Mouse (Mus musculus) ES-Bruce4 (cell line): Measurements from ENCODE around the gene Zfp809.

Source experiments
- CTCF ChIP-seq: IDR thresholded peaks from one replicate; pipeline ENCODE4 v1.8.1; 2011; ENCODE audit warnings: low read depth, low read length
- POLR2A ChIP-seq: IDR thresholded peaks from one replicate; pipeline ENCODE4 v1.8.1; 2011; ENCODE audit warnings: low read length; ENCODE audit not compliant: insufficient read depth

- TF ChIP-seq CTCF (no peak), POLR2A (no peak)
These were observed 33.3 kb downstream of the Zfp809 start for GRCm38 (mm10) chr9:22258784-22259183.
